Mouse (Mus musculus): ENCODE measurements around the gene BC048679.

Gene BC048679

GRCm38 (mm10) chr7:81475221-81475620, 22.9 kb downstream of the BC048679 start:
- DNase-seq, result no peak

- no peak for DNase-seq
These were observed 33.1 kb downstream of the BC048679 start for GRCm38 (mm10) chr7:81464906-81465450.

GRCm38 (mm10) chr7:81464116-81464515, 34.0 kb downstream of the BC048679 start:
- no peak for DNase-seq

GRCm38 (mm10) chr7:81462815-81463214, 35.3 kb downstream of the BC048679 start:
- no peak for DNase-seq

- DNase-seq, result no peak
These were observed 42.9 kb downstream of the BC048679 start, which contains the start of gene Cpeb1 for GRCm38 (mm10) chr7:81455155-81455651. Gene Cpeb1, minus strand, starts transcription at chr7:81455465.

GRCm38 (mm10) chr7:81454331-81455039, 43.6 kb downstream of the BC048679 start:
- DNase-seq, result peak; percentile 5 to 19

- peak; percentile 43 to 51 for DNase-seq
These were observed 44.4 kb downstream of the BC048679 start for GRCm38 (mm10) chr7:81453443-81454274.

- no peak for DNase-seq
These were observed 45.1 kb downstream of the BC048679 start for GRCm38 (mm10) chr7:81452971-81453441.
